Mouse (Mus musculus) CD4-positive, CD25-positive, alpha-beta regulatory T cell, adult 4 months (primary cell): ENCODE results near the gene Slc16a10. TPM values are rescaled to one million over a fixed set of nuclear protein-coding genes. Genes with fewer than 3 reads are reported as not detected.

Source experiments
- ATAC-seq: one replicate; pipeline ENCODE4 v1.8.0; 2017
- polyA plus RNA-seq, 2 experiments: library from polyadenylated mRNA; unstranded; fragments of 100-300 nt; shearing (Covaris generic); gene quantifications; one replicate each; pipeline ENCODE4 v1.2.1; 2017

Gene Slc16a10
- 1 to 10 TPM; 2.5 to 3.0 TPM for polyA plus RNA-seq

DNA sequence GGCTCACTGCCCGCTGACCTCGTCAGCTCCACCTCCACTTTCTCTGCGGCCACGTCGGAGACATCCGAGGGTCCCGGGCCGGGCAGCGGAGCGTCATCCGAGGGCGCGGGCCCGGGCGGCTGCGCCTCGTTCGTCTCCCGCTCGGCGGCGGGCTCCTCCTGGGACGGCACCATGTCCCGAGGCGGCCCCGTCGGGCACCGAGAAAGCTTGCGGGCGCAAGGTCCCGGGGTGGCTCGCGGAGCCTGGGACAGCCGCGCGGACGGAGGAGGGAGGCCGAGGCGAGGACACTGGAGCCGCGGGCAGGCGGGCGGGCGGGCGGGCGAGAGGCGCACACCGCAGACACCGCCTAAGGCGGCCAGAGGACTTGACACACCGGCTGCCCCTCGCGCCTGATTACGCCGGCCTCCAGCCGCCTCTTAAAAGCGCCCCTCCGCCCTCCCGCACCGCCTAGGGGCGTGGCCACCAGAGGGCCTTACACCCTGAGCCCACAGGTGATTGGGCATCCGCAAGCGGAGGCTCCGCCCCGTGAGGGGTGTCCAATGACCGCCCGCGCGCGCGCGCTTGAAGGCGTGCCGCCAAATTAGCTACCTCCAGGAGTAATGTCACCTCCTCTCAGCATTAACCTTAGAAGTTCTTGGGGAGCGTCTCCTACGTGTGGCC, at the start of gene Slc16a10:
Gene Slc16a10, minus strand, starts transcription at position 395 of the 660 bp plus-strand sequence.
- ATAC-seq, result peak; percentile 98

DNA sequence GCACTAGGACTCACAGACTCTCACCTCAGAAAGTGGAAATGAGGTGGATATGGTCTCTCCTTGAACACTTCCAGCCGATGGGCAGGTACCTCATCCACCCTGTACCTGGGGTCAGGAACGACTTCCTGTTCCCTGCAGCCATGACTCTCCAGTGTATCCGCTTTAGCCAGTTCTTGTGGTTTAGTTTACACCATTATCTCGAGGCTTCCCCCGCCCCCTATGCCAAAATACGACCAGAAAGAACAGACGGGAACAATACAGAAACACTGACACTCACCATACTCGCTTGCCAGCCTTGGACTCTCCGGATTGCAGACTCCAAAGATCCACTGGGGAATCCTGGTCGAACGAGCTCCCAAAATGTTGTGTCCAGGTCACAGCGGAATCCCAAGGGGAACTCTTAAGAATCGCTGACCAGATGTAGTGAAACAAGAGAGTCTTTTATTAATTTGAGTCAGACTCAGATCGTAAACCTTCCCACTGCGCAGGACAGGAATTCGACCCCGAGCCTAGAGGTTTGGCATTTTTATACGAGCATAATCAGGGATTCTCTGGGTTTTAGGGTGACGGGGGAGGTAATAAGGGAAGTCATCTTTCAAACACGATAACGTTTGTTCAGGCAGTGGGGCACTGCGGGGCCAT, 49.4 kb upstream of the Slc16a10 start:
- ATAC-seq, result peak; percentile 49

DNA sequence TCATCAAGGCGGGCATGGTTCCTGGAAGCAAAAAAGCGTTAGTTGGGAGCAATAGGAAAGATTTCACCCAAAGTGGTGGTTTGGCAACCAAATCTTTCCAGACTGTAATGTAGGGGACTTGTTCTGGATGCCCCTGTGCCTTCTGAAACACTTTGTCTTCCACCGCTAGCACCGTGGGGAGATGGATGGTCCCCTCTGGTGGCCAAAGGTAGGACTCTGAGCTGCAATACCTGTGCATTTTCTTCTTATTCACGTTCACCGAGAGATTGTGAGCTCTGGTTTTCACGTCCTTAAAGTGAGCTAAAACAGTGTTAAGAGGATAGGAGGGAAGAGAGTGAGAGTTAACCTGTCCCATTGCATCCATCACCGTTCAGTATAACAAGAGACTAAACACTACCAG, 48.8 kb upstream of the Slc16a10 start:
- peak; percentile 39 for ATAC-seq

DNA sequence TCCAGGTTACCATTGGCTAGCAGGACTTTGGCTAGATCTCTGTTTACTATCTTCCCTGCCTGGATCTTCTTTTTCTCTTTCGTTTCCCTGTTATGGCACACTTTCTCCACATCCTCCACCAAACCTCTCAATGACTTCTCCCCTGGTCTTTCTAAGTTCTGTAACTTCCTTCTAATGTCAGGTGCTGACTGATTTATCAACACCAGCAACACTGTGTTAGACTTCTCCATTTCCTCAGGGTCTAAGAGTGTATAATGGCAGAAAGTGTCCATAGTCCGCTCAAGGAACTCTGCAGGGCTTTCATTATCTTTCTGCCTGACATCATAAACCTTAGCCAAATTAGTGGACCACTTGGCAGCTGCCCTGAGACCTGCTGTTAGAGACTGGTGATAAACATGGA, 47.6 kb upstream of the Slc16a10 start:
- ATAC-seq, result no peak

DNA sequence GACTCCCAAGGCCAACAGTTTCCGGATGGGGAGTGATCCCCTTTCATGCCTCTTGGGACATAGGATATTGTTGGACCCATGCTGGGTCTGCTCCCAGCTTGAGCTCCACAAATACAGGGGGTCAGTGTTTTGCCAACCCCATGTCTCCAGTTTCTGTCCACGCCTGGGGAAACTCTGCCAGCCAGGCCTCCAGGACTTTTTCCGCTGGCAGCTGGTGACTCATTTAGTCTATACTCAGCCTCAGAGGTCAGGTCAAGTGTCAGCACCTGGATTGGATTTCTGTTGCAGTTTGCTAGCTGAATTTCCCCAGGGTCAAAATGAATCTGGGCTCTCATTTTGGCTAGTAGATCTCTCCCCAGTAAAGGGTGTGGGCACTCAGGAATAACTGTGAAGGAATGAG, 46.8 kb upstream of the Slc16a10 start:
- no peak for ATAC-seq

DNA sequence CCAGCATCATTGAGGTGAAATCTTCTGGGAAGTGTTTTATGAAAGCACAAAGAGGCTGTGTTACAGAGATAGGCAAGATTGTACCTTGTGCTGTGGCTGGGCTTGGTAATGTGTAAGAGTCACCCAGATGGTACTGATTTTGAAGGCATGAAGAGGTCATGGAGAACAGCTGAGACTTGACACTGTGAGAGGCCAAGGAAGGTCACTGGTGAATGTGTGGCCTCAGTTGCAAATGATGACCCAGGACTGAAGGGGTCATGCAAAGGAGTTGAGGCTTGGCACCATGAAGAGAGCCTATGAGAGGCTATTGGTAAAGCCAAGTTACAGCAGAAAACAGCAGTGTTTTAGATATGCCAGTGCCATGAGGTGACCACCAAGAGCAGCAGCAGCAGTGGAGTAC, 43.9 kb upstream of the Slc16a10 start:
- no peak for ATAC-seq

DNA sequence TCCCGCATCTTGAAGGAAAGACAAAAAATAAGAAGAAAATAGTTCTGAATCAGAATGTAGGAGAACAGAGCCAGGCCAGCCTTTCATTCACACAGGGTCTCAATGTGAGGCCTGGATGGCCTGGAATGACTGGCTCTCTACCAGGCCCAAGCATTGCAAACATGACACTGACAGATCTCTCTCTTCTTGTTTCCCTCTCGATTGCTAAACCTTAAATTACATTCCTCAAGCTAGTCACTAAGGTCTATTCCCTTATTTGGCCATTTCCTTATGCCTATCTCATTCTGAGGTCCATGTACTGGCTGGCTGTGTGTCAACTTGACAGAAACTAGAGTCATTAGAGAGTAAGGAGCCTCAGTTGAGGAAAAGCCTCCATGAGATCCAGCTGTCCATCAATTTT, 38.0 kb upstream of the Slc16a10 start:
- ATAC-seq, result no peak

DNA sequence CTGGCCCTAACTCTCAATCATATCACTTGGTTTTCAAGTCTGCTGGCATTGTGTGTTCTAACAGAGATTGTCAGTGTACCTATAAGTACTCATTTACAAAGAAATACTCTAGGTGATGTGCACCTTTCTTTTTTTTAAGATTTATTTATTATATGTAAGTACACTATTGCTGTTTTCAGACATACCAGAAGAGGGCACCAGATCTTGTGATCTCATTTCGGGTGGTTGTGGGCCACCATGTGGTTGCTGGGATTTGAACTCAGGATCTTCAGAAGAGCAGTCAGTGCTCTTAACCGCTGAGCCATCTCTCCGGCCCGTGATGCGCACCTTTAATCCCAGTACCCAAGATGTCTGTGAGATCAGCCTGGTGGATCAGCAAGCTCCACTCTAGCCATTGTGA, 37.1 kb upstream of the Slc16a10 start:
- no peak for ATAC-seq

DNA sequence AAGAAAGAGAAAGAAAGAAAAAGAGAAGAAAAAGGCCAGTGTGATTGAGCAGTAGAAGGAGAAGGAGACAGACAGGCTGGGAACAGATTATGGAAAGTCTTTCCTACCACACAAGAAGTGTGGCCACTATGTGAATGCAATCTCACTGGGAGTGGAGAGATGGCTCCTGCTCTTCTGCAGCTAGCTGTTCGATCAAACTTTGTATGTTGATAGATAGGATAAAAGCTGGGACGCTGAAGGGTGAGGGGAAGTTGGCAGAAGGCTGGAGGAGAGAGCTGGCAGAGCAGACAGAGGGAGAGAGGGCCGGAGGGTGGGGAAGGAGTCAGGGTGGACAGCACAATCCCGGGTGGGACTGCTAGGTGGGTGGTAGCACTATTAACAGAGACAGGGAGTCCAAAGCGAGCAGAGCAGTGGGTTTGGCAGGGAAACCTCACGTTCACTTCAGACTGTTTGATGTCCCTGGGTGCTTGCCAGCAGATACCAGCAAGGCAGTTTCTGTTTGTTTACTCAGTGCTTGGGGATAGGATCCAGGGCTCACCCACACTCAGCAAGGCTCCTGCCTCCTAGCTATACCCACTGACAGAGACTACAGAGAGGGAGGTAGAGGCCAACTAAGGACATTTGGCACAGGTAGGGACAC, 35.4 kb upstream of the Slc16a10 start:
- ATAC-seq, result no peak

DNA sequence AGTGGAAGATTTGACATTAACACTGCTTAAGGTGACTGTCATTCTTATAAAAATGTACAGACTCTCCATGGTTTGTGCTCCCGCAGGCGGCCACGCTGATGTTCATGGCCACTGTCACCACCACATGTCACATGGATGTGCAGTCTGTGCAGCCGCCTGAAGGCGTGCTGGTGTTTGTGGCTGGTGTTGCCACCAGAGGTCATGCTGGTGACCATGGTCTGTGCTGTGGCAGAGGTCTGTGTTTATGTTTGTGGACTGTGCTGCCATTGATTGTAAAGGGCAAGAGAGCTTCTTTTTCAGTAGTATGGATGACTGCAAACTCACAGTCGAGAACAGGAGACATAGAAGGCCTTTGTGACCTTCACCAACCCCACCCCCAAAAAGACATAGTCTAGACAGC, 30.1 kb upstream of the Slc16a10 start:
- no peak for ATAC-seq

DNA sequence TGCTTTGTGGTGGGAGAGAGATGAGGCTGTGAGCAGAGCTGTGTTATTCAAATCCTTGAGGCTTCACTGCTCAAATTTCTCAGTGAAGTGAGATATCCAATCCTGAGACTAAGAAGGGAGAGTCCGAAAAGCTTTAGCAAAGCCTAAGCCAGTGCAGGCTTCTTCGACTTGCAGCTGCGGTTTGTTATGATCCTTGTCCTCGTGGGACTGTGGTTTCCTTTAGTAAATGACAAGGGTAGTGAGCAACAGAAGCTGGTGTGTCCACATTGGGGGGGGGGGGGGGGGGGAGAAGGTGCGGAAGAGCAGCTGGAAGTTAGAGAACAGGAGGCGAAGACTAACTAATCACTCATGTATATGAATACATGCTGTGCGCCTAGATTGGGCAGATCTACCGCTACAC, 29.2 kb upstream of the Slc16a10 start:
- no peak for ATAC-seq

DNA sequence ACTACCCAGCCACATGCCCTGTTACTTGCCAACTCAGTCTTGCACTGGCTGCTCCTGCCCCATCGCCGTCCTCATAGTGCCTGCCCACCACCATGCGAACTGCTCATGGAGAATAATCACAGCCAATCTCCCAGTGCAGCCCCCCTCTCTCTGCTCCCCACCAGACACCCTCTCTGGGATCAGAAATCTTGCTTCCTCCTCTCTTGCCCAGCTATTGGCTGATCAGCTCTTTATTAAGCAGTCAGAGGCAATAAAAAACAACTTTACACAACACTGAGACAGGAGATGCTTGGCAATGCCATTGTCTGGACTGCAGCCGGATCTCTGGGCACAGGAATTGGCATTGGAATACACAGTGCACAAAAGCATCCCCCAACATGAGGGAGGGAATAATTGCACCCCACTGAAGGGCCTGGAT, 28.1 kb upstream of the Slc16a10 start:
- ATAC-seq, result no peak

DNA sequence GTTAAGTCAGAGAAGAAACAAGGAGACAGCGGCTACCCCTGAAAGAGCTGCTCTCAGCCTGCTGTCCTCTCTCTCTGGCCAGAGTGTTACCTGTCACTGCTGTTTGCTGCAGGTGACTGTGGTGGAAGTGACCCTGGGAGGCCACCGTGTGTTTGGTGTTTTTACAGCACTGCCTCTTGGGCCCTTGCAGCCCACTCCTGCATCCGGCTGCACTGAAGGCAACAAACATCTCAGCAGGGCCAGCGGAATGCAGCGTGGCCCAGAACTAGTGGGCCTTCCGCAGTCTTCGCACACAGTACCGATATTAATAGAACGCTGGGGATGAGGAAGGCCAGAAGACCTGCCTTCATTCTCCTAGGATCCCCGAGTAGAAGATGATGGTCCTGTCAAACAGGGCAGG, 27.5 kb upstream of the Slc16a10 start:
- no peak for ATAC-seq

DNA sequence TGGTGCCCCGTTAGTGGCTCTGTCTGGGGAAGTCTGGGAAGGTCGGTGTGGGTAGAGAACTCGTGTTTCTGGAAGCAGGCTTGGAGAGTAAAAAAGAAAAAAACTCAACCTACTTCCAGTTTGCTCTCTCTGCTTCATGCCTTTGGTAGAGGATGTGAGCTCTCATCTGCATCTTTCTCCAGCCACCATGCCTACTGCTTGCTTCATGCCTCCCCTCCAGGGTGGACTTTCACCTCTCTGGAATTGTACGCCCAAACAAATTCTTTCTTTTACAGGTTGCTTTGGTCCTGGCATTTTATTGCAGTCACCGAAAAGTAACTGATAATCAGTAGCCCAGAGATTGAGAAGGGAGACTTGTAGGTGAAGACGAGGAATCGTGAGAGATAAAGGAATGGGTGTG, 27.0 kb upstream of the Slc16a10 start:
- no peak for ATAC-seq

DNA sequence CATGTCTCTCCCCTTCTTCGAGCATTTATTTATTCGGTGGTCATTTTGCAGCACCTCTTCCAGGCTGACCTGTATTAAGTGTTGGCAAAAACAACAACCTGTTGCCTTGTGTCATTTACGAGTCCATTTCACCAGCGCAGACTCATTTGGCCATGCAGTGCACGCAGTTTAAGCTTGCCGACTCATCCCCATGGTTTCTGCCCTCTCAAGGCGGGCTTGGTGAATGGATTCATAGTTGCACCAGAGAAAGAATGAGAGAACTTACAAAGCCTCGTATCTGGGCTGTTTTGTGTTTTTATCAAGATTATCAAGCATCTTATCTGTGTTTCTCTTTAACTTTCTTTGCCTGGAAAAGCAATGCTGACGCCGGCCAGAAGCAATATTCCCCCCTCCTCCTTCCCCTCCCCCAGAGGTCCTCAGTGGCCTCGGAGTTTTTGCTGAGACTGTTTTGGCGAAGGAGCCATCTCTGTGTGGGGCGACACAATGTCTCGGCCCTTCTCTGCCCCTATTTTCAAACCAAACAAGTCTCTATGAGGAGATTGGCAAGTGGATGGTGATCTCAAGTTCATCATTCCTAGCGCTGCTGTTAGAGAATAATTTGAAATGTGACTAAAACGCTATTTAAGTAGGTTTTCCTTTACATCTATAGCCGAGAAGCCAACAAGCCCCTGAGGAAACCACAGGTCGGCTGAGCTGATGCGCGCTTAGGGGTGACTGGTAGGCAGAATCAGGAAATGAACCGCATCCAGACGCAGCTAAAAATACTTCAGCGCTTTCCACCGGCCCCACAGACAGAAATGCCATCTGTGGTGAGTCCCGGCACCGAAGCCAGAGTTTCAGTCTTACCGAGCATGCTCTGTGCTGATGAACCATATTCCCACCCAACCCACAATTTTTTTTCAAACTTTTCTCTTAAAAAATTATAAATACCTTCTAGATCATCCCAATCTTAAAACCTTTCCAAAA, 22.6 kb upstream of the Slc16a10 start:
- peak; percentile 73 for ATAC-seq

DNA sequence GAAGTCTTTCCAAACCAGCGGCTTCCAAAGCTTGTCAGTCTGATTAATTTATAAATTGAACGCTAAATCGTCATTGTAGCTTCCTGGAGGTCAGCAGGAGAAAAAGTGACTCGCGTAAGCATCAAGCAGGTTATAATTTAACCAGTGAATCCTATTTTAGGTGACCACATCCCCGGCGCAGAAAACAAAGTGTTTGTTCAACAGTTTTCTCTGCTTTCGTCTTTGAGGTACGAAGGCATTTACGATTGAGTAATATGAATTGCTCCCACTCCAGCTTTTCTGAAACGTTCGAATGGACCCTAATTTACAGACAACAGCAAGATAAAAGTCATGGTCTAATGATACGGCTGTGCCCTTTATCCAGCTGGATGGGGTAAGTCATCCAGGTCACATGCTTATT, 21.9 kb upstream of the Slc16a10 start:
- no peak for ATAC-seq

DNA sequence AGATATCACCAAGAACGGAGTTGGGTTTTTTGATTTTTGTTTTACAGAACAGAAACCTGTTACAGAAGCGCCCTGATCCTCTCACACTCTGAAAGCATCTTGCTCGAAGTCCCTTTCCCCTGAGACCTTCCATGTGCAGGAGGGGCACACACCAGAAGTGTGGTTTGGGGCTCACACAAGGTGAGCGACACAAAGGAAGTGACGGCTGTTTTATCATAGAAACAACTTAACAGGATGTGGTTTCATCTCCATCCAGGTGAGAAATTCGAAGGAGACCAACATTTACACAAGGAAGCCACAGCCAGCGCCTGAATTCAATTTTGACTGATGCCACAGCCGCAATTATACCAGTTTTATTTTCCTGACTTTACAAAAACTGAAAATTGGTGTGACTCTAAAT, 21.3 kb upstream of the Slc16a10 start:
- peak; percentile 92 for ATAC-seq

DNA sequence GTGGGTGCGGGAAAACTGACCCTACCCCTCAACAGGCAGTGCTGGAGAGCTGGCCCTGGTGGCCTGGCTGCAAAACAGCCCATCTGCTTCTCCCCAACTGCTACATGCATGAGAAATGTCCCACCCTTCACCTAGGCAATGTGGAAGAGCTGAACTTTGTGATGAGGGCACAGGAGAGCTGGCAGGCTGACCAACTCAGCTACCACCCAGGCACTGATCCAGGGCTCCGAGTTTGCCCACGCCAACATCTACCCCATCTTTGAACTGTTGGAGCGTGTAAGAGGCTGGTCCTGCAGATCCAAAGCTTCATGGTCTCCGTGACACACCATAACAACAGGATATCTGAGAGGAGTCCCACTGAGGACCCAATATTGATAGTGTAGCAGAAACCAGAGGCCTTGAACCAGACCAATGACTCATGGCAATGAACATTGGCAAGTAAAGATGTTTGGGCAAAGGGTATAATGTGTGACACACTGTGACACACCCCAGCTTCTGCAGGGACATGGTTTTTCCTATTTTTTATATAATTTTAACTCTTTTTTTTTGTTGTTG, 19.7 kb upstream of the Slc16a10 start:
- ATAC-seq, result no peak

DNA sequence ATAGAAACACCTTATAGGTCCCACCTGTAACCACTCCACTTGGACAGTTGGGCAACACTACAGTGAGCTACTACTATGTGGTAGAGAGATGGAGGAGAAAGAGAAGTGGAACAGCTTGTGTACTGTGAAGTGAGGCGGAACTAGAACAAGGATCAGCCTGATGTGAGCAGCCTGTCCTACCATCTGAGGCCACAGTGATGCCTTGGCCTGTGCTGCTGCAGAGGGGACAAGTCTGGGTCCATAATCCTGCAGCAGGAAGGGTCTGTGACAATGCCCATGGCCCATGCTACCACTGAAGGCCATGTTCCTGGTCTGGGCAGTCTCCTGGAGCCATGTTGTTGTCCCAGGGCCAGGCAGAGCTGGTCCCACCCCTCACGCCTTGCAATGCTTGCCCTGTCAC, 19.2 kb upstream of the Slc16a10 start:
- no peak for ATAC-seq

DNA sequence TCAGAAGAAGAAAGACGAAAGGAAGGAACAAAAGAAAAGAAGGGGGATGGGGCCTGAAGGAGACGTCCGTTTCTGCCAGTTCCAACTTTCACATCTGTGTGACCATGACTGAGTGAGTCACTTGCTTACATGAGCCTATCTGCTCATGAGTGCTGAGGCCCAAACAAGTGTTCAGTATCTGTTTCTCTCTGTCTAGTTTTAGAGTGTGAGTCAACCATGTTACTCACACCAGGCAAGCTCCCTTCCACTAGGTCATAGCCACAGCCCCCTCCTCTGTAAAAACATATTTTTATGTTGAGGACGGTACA, 10.4 kb upstream of the Slc16a10 start:
- no peak for ATAC-seq

DNA sequence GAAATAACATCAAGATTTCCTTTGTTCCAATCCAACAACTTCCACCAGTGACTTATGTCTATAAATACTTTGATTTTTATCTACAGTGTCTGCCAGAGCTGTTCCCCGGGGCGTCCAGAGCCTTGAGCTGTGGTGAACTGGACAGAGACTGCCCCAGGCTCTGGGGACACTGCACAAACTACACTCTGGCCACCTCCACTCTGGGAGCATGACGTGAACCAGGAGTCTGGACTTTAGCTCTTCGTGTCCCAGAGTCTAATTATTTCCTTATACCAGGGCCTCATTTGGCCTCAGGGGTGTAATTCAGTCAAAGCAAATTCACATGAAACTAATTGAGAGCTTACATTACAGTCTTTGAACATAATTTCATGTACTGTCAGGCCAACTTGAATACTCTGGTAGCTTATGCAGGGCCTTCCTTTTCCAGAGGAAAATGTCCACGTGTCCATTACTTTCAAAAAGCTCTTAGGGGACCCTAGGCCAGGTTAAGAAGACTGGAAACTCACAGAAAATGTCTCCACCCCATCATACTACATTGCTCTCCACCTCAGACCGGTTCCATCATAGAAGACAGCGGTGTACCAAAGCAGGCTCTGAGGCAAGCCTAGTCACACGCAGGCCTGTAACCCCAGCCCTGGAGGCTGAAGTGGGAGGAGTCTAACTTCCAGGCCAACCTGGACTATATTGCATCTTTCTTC, 9.9 kb upstream of the Slc16a10 start:
- ATAC-seq, result no peak

DNA sequence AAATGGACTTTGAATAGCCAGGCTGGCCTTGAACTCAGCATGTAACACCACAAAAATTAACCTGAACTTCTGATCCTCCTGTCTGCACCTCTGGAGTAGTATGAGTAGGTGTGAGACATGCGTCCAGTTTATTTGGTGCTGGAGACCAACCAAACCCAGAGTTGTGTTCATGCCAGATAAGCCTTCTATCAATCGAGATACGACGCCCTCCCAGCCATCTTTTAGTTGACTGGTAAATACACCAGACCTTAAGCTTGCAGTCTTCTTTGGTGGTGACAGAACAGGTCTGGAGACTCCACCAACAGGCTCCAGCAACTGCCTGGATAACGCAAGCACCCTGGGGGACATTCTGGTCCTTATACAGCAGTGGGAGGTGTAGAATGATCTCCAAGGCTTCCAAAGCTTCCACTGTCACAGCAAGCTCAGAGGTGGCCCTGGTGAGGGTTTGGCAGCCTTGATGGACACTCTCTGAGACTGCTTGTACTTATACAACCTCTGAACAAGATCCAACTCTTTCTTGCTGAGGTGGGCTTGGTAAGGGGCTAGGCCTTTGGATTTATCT, 7.6 kb upstream of the Slc16a10 start:
- no peak for ATAC-seq
